In genomic region chr5:100082006-100082405, GRCm38 (mm10) we compare ENCODE assay signal across 13 mouse cellular contexts.
"Had no signal": no experiment of that assay in that cellular context is flagged by ENCODE, and none has a peak within 500 bp of the region (broad histone marks: within the 10 kb centered on the region; RNA-seq: fewer than 3 reads in every experiment).

No protein-coding gene starts in this region.

- H3K4me2 ChIP-seq: limb, embryonic 15.5 days; liver, embryonic 12.5 days; lung, embryonic 14.5 days; midbrain, embryonic 15.5 days; neural tube, embryonic 12.5 days had no signal

- DNase-seq: kidney, adult 18-20 months; kidney, postnatal 10 days; kidney, postnatal 4 days; lung, embryonic 14.5 days; lung, postnatal 10 days; lung, postnatal 4 days; thymus, adult 2 months had no signal

- ATAC-seq: liver, embryonic 12.5 days; midbrain, embryonic 15.5 days had no signal

- H3K27me3 ChIP-seq: limb, embryonic 15.5 days; midbrain, embryonic 15.5 days; neural tube, embryonic 12.5 days had no signal

- H3K36me3 ChIP-seq: limb, embryonic 15.5 days; liver, embryonic 12.5 days; midbrain, embryonic 15.5 days; neural tube, embryonic 12.5 days had no signal

- H3K27ac ChIP-seq: layer of hippocampus, adult 2 months; left cerebral cortex, adult 2 months; limb, embryonic 15.5 days; liver, embryonic 12.5 days; midbrain, embryonic 15.5 days; neural tube, embryonic 12.5 days had no signal

- H3K9me3 ChIP-seq: limb, embryonic 15.5 days; liver, embryonic 12.5 days; midbrain, embryonic 15.5 days; neural tube, embryonic 12.5 days had no signal

- H3K9ac ChIP-seq: limb, embryonic 15.5 days; liver, embryonic 12.5 days; lung, embryonic 14.5 days; midbrain, embryonic 15.5 days; neural tube, embryonic 12.5 days had no signal

- H3K4me3 ChIP-seq: layer of hippocampus, adult 2 months; left cerebral cortex, adult 2 months; limb, embryonic 15.5 days; liver, embryonic 12.5 days; midbrain, embryonic 15.5 days; neural tube, embryonic 12.5 days had no signal
